Mouse (Mus musculus): Measurements from ENCODE around the gene Cacna2d3. TPM values are rescaled to one million over a fixed set of nuclear protein-coding genes. Genes with fewer than 3 reads are reported as not detected.

Cacna2d3 gene
- total RNA-seq, 2 experiments from 2014 or later: 81.8 to 88.4 TPM

DNA sequence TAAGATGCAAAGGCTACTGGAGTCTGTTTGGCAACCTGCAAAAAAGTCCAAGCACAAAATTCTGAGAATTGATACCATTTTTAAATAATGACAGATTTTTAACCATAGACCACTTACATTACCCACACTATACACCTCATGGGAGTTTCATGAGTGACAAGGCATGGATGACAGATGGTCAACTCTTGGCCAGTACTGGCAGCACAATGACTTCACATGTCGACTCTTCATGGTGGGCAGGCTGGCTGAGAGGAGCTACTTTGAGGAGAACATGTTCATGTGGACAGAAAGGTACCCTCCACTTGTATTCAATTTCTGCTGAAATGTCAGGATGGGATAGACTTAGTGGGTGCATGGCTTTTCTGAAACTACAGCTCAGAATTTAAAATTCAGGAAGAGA lies 498.7 kb downstream of the Cacna2d3 start:
- DNase-seq (ENCODE audit: extremely low spot score in 1 of 2, low spot score in 2 of 2): no peak
- intact Hi-C loops (cut with DNase I): no loop called here

- DNase-seq (ENCODE audit: extremely low spot score in 1 of 2, low spot score in 2 of 2): no peak
- intact Hi-C loops (cut with DNase I): no loop called here
Observed at GRCm38 (mm10) chr14:29222191-29222882, 499.3 kb downstream of the Cacna2d3 start.

DNA sequence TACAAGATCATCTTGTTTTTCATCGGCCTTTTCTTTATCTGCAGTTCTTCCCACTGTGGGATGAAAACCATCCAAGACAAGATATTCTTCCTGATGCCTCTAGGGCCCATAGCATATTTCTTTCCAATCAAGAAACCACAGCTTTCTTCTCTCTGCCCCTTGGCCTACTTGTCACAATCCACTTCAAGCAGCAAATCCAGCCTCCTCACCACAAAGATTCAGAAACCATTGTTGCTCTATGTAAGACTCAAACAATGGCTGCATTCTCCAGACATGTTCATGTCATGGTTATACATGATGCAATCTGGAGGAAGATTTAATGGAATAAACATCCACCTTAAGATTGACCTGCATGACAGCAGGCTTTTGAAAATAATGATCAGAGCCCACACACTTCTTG lies 505.6 kb downstream of the Cacna2d3 start:
- intact Hi-C loops (cut with DNase I): no loop called here
- DNase-seq (ENCODE audit: extremely low spot score in 1 of 2, low spot score in 2 of 2): no peak

DNA sequence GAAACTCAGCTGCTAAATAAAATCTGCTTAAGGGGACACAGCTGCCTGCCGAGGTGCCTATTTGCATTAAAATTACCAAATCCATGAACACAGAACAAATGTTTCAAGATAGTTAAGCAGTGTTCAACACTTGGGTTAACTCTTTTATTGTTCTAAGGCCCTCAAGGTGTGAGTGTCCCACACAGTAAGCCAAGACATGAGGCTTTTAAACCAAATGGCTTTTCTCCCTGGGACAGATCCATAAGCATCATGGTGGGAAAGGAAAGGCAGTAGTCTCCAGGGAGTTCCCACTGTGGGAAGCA lies 516.7 kb downstream of the Cacna2d3 start:
- intact Hi-C loops (cut with DNase I): no loop called here

GRCm38 (mm10) chr14:29204236-29204966 lies 517.3 kb downstream of the Cacna2d3 start:
- no peak for DNase-seq (ENCODE audit: extremely low spot score in 1 of 2, low spot score in 2 of 2)
- intact Hi-C loops (cut with DNase I): no loop called here

More for the DNA sequence above, 516.7 kb downstream of the Cacna2d3 start:
- DNase-seq (ENCODE audit: extremely low spot score in 1 of 2, low spot score in 2 of 2): no peak

DNA sequence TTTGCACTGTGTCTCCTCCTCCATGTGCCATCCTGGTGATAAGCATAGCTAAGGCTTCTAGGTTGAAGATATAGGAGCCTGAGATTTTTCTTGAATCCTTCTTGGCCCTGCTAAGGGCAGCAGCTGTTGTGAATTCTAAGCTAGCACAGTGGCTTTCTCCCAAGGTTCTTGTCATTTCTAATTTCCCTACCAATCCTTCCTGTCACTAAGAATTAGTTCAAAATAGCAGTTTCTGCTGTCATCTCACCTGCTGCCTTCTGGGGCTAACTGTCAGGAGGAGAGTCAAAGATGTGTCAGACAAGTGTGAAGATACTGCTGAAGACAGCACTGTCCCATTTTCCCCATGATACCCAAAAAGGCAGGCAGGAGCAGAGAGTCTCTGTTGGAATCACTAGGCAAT lies 525.5 kb downstream of the Cacna2d3 start:
- DNase-seq (ENCODE audit: extremely low spot score in 1 of 2, low spot score in 2 of 2): no peak
- intact Hi-C loops (cut with DNase I): no loop called here

GRCm38 (mm10) chr14:29191426-29191825 lies 530.2 kb downstream of the Cacna2d3 start:
- DNase-seq (ENCODE audit: extremely low spot score in 1 of 2, low spot score in 2 of 2): no peak

GRCm38 (mm10) chr14:29183730-29184129 lies 537.9 kb downstream of the Cacna2d3 start:
- intact Hi-C loops (cut with DNase I): no loop called here

More at GRCm38 (mm10) chr14:29191426-29191825, 530.2 kb downstream of the Cacna2d3 start:
- intact Hi-C loops (cut with DNase I): no loop called here

DNA sequence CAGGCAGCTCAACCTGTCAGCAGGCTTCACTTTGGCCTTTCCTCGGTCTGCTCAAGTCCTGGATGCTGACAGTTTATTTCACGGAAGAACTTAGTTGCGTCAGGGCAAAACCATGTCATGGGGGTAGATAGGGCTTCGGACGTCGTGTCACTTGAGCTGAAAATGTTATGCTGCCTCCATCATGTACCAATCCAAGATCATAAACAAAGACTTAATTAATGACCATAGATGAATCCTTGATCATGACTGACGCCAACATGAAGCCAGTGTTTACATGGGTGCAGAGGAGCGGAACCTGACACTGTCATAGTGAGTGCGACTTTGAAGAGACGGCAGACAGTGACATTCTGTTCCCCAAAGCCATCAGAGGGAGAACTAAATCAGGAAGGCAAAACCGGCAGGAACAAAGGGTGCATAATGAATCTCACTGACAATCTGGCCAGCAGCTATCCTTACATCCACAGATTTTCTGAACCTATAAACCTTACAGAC lies 542.2 kb downstream of the Cacna2d3 start:
- no peak for DNase-seq (ENCODE audit: extremely low spot score in 1 of 2, low spot score in 2 of 2)
- intact Hi-C loops (cut with DNase I): no loop called here

More at GRCm38 (mm10) chr14:29183730-29184129, 537.9 kb downstream of the Cacna2d3 start:
- no peak for DNase-seq (ENCODE audit: extremely low spot score in 1 of 2, low spot score in 2 of 2)

GRCm38 (mm10) chr14:29178695-29179396 lies 542.8 kb downstream of the Cacna2d3 start:
- peak; percentile 26 to 65 for DNase-seq (ENCODE audit: extremely low spot score in 1 of 2, low spot score in 2 of 2)
- intact Hi-C loops (cut with DNase I): no loop called here

- intact Hi-C loops (cut with DNase I): no loop called here
Observed at GRCm38 (mm10) chr14:29174762-29175161, 546.9 kb downstream of the Cacna2d3 start.

DNA sequence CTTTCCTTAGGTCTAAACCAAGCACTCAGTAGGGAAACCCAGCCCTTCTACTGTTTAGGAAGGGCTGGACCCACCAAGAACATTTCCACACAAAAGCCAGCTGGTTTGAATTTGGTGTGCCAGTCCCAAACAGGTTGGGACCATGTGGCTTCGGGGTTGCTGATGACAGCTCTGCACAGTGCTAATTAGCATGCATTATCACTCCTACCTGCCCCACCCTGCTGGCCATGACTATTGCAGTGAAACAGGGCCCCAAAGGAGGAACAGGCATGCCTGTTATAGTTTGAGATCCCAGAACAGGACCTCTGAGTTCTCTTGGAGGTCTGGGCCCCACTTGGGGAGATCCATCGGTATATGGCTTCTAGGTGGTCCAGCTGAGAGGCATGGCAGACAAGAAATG lies 549.5 kb downstream of the Cacna2d3 start:
- intact Hi-C loops (cut with DNase I): no loop called here
- DNase-seq (ENCODE audit: extremely low spot score in 1 of 2, low spot score in 2 of 2): no peak

More at GRCm38 (mm10) chr14:29174762-29175161, 546.9 kb downstream of the Cacna2d3 start:
- DNase-seq (ENCODE audit: extremely low spot score in 1 of 2, low spot score in 2 of 2): no peak

- no peak for DNase-seq (ENCODE audit: extremely low spot score in 1 of 2, low spot score in 2 of 2)
- intact Hi-C loops (cut with DNase I): no loop called here
Observed at GRCm38 (mm10) chr14:29164653-29165030, 557.0 kb downstream of the Cacna2d3 start.

DNA sequence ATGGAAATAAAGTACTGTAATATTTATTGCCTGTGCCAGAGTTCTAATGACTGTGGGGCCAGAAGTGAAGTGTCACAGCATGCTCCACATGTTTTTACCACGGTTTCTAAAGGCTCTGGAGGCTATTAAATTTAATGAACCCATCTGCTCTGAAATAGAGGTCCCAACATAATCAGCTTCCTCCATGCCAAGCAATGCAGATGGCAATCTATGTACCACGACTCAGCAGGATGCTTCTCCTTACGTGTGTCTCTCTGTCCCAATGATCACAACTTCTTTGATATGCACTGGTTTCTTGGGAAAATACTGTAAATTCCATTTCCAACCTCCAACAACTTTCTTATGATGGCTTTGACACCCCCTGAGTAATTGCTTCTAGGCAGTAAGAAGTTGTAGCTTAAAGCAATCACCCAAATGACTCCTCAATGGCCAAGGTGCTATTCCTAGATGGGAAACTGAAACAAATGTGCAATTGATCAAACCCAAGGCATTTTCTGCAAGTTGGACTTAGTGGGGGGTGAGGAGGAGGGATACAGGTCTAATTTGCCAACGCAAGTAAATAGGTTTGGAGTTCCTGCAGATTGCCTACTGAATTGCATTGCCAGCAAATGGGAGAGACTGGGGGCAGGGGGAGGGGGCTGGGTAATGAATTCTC lies 557.5 kb downstream of the Cacna2d3 start:
- intact Hi-C loops (cut with DNase I): no loop called here
- DNase-seq (ENCODE audit: extremely low spot score in 1 of 2, low spot score in 2 of 2): no peak

DNA sequence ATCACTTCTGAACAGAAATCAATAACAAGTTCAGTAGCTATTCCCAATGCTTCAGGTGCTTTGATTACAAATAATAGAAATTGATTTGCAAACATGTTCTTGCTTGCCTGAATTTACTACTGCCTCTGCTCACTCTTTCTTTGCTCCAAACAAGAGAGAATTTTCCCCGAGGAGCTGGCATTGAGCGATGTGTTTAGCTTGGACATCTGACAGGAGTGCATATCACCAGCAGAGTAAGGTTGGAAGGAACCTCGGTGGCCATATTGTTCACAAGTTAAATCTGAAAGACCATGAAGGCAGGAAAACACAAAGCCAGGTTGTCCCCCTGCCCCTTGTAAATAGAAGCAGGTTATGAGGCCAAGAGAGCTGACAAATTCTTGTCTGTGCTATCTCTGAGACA lies 561.9 kb downstream of the Cacna2d3 start:
- intact Hi-C loops (cut with DNase I): no loop called here

DNA sequence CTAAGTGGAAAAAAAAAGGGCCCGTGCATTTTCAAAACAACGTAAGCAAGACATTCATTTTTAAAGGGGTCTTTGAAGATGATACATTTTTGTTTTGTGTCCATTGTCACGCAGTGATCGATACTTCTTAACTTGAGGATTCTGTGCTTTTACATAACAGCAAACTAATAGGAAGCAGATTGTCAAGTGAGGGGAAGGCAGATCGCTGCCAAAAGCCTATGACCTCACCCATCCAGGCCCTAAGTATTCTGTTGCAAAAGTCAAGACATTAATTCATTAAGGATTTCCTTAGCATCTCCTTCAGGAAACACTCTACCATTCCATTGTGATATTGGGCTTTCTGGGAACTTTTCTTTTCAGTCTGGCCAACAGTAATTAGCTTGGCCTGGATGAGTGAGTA lies 564.6 kb downstream of the Cacna2d3 start:
- no peak for DNase-seq (ENCODE audit: extremely low spot score in 1 of 2, low spot score in 2 of 2)
- intact Hi-C loops (cut with DNase I): no loop called here

More for the DNA sequence above, 561.9 kb downstream of the Cacna2d3 start:
- DNase-seq (ENCODE audit: extremely low spot score in 1 of 2, low spot score in 2 of 2): no peak

DNA sequence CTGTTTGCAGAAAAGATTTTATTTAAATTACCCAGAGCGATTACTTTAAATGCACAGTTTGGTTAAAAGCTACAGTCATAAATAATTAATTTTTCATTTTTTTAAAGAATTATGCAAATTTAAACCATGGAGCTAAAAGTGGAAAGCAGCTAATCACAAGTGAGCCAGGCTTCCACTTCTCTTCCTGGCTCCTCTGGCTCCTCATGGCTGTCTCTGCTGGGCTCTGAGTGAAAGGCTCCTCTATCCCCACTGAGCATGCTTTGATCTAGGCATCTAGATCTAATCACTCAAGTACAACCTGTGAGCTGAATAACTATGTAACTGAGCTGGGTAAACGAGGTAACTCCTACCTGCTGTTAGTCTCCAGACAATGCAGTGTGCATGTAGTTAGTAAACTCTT lies 577.5 kb downstream of the Cacna2d3 start:
- intact Hi-C loops (cut with DNase I): no loop called here
- DNase-seq (ENCODE audit: extremely low spot score in 1 of 2, low spot score in 2 of 2): no peak

DNA sequence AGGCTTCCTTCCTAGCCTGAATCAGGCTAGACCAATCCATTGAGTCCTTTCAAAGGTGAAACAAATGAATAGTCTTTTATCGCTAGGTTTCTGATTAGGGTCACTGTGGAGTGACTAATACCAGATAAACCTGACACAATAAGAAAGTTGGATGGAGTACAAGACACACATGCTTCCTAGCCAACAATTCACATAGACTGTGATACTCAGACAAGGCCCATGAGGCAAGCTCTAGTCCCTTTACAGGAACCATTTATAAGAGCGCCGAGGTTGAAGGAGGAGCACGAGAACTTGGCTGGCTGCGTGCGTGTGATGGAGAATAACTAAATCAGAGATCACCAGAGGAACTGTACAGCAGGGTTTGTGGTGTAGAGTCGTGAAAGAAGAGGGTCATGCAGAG lies 584.0 kb downstream of the Cacna2d3 start:
- DNase-seq (ENCODE audit: extremely low spot score in 1 of 2, low spot score in 2 of 2): no peak
- intact Hi-C loops (cut with DNase I): no loop called here

DNA sequence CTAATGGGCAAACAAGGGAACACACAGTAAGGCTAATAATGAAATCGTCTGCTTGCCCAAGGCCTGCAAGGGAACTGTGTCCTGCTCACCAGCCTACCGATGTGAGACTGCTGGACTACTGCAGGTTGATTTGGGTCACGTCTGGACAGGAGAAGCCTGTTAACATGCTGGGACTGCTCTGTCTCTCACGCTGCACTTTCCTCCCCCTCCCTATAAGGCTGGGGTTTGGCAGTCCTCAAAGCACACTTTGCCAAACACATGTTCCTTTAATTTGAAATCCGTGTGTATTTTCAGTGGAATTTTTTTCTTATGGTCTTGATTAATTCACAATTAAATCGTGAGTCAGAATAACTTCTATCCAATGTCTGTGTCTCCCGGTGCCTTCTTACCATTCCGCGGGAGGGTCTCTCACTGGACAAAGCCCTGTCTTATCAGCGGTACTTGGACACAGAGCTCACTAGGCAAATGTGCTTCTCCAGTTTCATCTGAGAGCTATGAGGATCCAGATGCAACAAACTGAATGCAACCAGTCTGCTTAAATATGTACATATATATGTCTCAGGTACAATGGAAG lies 584.6 kb downstream of the Cacna2d3 start:
- intact Hi-C loops (cut with DNase I): no loop called here
- no peak for DNase-seq (ENCODE audit: extremely low spot score in 1 of 2, low spot score in 2 of 2)

Data from left cerebral cortex, postnatal 10 days (tissue).